Mouse (Mus musculus): Measurements from ENCODE around the gene Ttl.

The Ttl gene

DNA sequence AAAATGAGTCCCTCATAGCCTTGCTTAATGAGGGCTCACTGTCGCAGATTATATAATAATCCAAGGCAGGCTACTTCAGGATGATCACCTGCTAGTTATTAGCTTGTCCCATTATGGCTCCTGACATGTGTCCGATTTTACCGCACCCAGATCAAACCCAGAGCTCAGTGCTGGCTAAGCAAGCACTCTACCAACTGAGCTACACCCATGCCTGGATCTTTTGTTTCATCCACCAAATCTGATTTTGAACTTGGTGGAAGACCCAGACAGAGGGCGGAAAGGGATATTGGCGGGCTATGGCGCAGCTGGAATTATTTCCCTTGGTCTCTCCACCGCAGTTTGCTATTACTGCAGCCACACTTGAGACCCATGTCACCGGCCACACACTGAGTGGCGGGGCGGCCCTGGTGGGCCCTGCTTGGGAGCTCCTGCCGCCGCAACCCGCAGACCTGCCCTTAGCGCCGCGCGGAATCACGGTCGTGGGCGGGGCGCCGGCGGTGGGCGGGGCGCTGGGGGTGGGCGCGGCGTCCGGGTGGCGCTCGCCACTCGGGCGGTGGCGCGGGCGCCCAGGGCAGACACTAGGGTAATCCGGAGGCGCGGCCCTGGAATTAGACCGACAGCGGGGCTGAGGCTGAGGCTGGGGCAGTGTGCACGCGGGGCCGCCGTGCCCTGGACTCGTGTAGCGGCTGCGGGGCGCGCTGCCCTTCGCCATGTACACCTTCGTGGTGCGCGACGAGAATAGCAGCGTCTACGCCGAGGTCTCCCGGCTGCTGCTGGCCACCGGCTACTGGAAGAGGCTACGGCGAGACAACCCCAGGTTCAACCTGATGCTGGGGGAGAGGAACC is at the start of gene Ttl:
Ttl (plus strand) TSS at position 506 of the 846 bp plus-strand sequence.
- no peak for DNase-seq (ENCODE audit: low spot score)

DNA sequence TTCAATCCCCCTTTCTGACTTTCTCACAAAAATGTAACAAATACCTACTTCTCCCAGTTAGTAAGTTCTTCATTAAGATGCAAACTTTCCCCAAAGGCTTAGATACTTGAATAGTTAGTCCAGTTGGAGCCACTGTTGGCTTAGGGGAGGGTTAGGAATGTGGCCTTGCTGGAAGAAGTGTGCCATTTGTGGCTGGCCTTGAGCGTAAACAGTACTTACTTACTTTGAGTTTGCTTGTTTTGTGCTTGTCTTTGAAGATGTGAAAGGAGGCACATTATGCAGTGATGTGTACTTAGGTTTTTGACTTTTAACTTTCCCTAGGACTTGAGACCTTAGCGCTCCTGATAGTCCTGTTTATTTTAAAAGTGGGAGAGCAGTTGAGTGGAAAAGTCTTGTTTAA is 45.6 kb upstream of the Ttl start:
- no peak for DNase-seq (ENCODE audit: low spot score)

DNA sequence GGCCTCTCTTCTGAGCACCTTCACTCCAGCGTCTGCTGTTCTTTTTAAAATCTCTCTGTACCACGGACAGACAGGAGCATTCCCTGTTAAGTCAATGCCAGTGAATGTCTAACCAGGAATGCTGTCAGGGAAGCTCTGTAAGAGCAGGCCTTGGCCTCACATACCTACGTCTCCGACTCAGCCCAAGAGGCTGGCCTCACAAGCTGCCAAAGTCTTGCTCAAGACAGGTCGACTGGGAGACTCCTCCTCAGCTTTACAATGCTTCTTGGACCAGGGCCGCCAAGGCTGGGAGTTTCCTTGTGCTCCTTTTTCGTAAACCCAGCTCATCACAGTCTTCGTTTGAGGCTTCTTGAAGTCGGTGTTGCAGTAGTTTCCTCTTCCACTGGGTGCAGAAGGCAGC is 40.9 kb upstream of the Ttl start:
- no peak for DNase-seq (ENCODE audit: low spot score)

DNA sequence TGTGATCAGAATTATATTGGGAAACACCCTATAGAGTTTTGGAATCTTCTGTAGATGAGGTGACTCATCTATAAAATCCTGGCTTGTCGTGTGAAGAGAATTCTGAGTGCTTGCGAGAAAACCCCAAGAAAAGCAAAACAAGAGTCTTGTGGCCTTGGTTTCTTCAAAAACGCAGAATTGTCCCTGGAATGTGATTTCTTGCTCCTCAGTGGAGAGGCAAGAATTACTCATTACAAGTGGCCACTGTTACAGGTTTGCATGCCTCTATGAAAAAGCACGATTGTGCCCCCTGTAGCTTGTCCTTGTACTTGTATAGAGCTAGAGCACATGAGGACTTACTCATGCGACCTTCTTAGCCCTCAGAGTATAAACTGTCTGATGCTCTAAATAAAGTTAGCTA is 30.4 kb upstream of the Ttl start:
- DNase-seq (ENCODE audit: low spot score) = no peak

DNA sequence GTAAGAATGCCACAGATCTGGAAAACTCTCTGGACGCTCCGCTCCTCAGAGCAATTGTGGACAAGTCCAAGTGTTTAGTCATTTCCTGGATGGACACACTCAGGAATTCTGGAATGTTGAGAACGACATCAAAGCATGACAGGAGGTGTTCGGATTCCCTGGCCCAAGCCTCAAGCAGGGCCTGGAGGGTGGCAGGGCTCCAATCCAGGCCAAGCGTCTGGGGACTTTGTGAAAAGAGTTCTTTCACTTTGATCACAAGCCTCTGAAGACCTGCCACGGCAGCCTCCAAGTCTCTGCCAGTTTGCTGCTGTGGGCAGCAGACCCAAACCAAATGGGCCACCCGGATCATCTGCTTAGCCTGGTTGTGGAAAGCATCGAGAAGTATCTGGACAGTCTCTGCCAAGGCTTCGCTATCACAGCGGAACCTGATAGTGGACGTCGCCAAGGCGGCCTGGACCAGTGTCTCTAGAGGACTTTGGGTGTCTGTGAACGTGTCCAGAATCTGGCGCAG is 27.3 kb upstream of the Ttl start:
- no peak for DNase-seq (ENCODE audit: low spot score)

DNA sequence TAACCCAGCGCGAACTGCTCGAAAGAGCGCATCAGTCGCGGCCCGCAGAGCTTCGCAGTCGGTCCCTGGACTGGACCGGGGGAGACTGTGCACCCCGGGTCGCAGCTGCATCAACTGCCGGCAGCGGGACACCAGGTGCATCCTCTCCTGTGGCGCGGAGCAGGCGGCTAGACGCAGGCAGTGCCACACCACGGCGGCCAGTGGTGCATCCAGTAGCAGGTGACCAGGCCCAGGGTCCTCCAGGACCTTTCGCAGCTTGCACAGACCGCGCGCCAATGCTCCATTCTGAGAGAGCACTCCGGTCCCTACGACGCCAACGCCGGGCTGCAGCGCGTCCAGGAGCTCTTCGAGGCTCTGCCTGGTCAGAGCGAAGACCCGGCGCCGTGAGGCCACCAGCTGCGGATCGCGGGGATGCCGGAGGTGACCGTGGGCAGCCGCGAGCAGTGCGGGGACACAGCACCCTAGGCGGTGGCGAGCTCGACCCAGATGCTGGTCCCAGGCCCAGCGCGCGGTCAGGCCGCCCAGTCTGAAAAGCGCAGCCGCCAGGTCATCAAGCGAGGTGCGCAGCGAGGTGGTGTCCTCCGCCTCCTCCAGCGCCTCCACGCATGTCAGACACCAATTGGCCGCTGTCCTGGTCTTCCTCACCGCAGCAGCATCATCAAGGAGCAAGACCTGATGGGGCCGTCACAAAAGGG is 26.7 kb upstream of the Ttl start:
- no peak for DNase-seq (ENCODE audit: low spot score)

DNA sequence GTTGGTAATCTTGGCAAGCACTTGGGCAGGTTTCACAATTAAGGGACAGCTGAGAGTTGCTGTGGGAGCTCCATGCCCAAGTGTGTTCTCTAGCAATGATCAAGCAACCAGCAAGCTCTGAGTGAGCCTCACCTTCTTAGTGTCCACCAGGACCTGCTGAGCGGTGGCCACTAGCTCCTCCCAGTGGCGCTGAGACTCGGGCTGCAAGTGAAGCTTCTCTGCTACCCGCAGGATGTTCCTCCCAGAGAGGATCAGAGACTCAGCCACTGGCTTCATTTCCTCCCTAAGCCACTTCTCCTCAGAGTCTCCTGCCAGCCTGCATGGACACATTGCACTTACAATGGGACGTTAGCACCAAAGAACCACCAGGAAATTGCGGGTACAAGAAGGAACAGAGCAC is 25.2 kb upstream of the Ttl start:
- no peak for DNase-seq (ENCODE audit: low spot score)

DNA sequence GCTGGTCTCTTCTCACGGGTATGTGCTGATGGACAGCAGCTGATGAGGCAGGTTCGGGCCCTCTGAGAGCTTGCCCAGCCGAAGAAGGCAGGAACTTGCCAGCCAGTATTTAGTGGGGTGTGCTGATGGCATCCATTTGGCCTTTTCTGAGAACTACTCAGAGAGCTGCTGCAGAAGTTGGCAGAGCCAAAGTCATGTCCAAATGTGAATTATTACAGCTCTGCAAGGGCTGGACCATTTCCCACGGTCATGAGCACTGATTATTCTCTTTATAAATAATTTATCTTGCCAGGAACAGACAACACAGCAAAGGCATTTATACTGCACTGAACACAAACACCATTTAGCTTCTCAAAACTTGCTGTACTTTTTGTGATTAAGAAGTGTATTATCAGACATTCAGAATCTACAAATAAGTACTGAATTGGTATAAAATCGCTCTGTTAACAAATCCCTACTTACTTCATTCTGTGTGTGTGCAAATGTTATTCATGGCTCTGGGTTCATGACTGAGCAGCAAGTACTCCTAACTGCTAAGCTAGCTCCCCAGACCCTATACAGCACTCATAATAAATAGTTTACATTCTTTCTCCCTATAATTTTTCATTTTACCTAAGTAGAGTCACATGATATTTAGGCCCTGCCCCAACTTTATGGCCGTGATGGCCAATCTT is 19.4 kb upstream of the Ttl start:
- DNase-seq (ENCODE audit: low spot score) = no peak

DNA sequence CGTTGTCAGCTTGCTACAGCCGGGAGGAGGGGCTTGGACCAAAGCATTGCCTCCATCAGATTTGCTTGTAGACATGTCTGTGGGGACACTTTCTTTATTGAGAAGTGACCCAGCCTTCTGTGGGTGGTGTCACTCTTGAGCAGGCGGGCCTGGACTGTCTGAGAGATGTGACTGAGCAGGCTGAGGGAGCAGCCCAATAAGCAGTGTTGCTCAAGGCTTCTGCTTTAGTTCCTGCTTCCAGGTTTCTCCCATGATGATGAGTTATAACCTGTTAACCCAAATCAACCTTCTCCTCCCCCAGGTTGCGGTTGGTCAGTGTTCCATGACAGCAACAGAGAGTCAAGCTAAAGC is 18.9 kb upstream of the Ttl start:
- no peak for DNase-seq (ENCODE audit: low spot score)

DNA sequence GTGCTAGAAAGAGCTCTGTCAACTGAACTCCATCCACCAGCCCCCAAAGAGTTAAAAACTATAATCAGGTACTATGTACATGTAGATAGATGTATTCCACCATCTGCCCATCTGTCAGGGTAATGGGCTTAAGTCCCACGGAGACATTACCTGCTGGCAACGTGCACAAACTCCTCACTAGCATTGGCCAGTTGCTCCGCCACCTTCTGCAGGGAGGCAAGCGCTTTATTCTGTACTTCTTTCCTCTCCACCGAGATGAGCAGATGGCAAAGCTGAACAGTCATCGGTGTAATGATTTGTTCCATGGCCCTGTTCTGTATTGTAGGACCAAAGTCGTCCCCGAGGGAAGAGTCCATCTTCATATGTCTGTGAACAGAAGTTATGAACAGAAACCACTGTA is 17.9 kb upstream of the Ttl start, which contains the start of gene Vinac1:
Vinac1 (minus strand) TSS at position 362 of the 400 bp plus-strand sequence.
- DNase-seq (ENCODE audit: low spot score) = no peak

DNA sequence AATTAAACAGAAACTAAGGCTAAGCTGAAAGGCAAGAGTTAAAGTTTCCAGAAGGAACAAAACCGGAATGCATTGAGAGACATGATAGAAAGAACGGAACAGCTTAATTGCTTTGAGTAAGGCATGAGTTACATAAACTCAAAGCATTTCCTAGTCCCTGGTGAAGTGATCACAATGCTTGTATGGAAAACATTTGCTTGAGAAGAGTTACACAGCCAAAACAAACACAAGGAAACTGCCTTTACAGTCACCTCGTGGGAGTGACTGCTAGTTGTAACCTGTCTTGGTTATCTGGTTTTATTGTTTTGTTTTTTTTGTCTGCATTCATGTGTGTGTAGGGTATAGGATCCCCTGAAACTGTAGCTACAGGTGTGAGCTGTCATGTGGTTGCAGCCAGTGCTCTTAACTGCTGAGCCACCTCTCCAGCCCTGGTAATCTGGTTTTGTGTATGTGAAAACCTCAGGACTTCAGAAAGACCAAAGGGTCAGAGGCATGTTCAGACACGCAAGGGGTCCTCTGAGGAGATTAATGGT is 13.2 kb upstream of the Ttl start:
- no peak for DNase-seq (ENCODE audit: low spot score)

DNA sequence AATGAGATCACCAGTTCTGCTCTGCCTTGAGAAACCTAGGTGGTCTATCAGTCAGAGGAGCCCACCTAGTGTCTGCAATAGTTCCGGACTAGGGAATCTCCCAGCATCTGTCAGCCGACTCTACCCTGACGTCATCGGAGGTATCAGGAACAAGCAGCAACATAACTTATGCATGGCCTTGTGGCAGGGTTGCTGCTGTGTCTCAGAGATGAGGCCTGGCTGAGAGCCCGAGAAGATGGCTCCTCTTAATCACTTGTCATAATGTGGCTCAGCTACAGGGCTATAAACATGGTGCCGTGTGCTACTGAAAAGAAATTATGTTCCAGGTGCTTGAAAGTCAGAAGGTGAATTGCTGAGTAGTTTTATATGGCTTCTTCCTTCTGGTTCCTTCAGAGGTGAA is 10.0 kb upstream of the Ttl start:
- DNase-seq (ENCODE audit: low spot score) = no peak

DNA sequence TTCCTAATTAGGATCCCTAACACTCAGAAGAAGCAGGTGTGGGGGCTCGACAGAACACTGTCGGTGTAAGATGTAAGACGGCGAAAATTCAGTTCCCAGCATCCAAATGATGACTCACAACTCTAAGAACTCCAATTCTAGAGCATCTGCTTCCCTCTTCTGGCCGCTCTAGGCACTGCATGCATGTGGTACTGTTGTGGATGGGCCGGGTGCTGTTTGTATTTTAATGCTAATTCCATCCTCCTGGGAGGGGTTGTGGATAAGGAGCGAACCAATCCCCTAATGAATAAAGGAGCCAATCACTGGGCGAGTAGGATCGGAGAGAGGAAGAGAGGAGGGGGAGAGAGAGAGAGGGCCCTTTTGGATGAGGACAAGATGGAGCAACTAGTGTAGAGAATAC is 9.1 kb upstream of the Ttl start:
- no peak for DNase-seq (ENCODE audit: low spot score)

DNA sequence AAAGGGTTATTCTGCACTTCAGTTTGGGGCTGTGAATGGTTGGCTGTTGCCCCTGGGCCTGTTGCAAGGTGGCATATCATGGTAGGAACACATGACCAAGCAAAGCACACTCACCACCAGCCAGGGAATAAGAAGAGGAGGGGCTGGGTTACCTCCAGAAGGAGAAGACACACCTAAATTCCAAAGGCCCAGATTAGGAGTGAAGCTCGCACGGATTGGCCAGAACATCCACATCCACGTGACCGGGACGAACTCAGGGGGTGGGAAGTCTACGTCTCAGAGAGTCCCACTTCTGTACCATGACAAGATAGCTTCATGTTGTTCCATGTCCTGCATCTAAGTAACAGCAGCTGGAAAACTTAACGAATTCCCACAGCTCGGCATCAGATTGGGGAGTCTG is 8.5 kb upstream of the Ttl start:
- no peak for DNase-seq (ENCODE audit: low spot score)

DNA sequence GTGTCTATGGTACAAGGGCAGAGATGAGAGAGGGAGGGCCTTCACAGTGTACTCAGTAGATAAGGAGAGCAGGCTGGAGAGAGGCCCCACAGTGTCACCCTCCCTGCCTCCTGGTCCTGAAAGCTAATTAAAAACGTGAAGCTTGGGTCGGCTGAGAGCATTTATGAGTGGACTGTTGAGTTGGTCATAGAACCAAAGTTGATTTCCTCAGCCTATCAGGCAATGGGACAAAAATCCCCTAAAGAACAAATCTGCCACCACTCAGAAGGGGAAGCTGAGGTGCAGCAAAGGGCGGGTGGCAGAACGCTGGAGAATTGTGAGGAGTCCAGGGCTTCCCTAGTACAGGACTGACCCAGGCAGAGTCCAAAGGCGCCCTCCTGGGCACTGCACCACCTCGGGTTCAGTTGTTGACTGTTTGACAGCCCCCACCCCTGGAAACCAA is 7.8 kb upstream of the Ttl start:
- no peak for DNase-seq (ENCODE audit: low spot score)

DNA sequence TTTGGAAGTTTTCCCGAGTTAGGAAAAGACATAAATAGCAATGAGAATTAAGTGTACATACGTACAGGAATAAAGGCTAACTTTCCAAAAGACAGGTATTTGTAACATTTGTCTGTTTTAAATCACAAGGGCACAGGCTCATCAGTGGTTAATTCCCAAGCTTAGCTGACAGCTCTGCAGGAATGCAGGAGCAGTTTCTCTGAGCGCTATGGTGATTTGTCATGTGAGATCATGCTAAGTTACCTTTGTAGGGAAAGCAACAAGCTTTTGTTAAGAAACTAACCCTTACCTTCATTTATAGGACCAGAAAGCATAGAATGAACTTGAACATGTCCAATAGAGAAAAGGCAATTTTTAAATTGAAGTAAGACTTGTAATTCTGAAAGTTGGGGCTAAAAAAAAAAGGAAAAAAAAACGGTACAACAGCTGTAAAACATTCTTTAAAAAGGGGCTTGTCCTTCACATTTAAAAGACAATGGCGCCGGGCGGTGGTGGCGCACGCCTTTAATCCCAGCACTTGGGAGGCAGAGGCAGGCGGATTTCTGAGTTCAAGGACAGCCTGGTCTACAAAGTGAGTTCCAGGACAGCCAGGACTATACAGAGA is 4.2 kb upstream of the Ttl start:
- no peak for DNase-seq (ENCODE audit: low spot score)

DNA sequence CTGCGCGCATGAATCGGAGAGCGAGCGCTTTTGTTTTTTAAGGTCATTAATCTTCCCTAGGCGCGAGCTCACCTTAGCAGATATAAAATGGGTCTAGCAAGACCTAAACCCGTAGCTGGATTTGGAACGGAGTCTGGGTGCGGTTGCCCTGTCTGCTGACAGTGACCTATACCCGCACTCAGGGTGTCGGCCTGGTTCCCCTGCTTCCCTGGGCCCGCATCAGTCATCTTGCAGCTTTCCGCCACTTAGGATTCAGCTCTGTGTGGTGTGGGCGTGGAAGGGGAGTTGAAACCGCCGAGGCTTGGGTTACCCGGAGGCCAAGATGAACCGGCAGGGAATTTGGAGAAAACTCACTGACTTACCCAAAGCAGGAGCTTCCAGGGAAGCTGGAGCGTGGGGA is 584 bp downstream of the Ttl start:
- no peak for DNase-seq (ENCODE audit: low spot score)

DNA sequence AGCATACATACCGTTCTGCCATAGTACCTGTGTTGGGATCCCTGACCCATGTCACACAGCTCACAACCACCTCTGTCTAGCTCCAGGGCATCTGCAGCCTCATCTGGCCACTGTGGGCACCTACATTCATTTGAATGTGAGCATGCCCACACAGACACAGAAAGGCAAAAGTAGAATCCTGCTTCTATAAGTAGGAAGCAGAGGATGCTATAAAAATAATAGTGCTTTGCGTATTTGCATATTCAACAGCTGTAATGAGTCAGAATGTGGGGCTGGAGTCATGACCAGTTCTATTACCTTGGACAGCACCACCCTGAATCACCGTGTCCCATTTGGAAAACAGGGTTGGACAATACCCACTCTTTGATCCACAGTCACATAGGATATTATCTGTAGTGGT is 4.6 kb downstream of the Ttl start:
- DNase-seq (ENCODE audit: low spot score) = no peak

DNA sequence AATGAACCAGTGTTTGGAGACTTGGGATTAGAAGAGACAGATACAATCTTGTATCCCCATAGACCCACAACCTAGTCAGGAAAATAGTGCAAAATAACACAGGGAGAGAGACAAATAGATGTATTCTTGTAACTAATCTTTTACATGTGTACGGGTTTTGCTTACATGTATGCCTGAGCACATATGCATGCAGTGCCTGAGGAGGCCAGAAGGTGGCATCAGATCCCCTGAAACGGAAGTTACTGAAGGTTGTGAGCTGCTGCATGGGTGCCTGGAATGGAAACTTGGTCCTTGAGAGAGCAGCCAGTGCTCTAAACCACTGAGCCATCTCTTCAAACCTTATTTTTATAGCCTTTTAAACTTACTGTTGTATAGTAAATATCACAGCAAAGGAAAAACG is 12.6 kb downstream of the Ttl start:
- no peak for DNase-seq (ENCODE audit: low spot score)

DNA sequence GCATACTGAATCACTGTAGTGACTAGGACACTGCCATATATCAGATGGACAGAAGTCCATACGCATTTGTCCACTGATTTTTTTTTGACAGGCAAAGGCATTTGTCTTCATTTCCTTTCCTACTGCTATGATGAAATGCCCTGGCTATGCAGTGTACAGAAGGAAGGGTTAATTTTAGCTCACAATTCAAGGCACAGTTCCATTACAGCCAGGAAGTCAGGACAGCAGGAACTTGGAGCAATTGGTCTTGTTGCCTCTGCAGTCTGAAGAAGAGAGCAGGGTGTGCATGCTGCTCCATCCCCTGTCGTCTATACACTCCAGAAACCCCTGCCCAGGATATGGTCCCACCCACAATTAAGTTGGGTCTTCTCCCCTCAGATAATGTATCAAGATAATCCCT is 13.5 kb downstream of the Ttl start:
- no peak for DNase-seq (ENCODE audit: low spot score)

DNA sequence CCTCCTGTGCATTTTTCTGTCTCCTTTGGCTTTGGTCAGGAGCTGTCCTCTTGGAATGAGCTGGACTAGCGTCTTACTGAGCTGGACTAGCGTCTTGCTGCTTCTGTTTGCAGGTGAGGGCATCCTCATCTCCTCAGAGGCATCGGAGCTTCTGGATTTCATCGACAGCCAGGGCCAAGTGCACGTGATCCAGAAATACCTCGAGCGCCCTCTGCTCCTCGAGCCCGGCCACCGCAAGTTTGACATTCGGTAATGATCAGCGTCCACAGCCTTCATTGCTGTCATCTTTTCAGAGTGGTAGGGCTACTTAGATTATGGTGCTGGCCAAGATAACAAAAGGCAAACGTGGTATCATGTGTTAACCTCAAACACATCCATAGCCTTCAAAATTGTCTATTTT is 15.4 kb downstream of the Ttl start:
- DNase-seq (ENCODE audit: low spot score) = no peak

DNA sequence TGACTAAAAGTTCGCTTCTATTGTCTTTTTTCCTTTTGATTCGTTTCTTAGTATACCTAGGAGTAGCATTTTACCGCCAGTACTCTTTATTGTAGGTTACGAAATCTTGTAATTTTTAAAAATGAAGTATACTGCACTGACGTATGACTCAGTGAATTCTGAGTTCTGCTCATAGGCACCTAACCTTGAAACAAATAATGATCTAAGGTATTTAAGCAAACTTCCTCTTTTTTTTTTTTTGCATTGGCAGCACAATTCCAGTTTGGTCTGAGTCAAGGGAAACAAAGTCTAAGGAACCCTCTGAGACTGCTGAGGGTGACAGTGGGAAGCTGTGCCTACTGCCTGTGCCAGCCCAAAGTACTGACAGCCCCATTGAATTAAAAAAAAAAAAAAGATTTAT is 17.8 kb downstream of the Ttl start:
- DNase-seq (ENCODE audit: low spot score) = no peak
